Mouse (Mus musculus) ES-Bruce4 (cell line): ENCODE data around the gene Ryr2.

Experiments
- CTCF ChIP-seq: IDR thresholded peaks from one replicate; pipeline ENCODE4 v1.8.1; 2011; ENCODE audit warnings: low read depth, low read length
- EP300 ChIP-seq: IDR thresholded peaks from 2 replicates; pipeline ENCODE4 v1.6.1; 2011; ENCODE audit warnings: low read depth, low read length; ENCODE audit not compliant: insufficient read depth
- POLR2A ChIP-seq: IDR thresholded peaks from one replicate; pipeline ENCODE4 v1.8.1; 2011; ENCODE audit warnings: low read length; ENCODE audit not compliant: insufficient read depth

- TF ChIP-seq POLR2A (no peak), CTCF (no peak), EP300 (no peak)
These were observed 396.9 kb downstream of the Ryr2 start for GRCm38 (mm10) chr13:11709708-11710471.
